Mouse (Mus musculus) liver, postnatal 0 days (tissue): ENCODE measurements around the gene Ptpn4.

ENCODE experiments used
- CTCF ChIP-seq: sonication (generic); IDR thresholded peaks from 2 replicates; pipeline ENCODE4 v1.5.1; 2016; ENCODE audit warnings: antibody characterized with exemption, low read depth
- EP300 ChIP-seq: IDR thresholded peaks from 2 replicates; pipeline ENCODE4 v1.6.1; 2016; ENCODE audit warnings: antibody characterized with exemption, low read depth, mild to moderate bottlenecking

DNA sequence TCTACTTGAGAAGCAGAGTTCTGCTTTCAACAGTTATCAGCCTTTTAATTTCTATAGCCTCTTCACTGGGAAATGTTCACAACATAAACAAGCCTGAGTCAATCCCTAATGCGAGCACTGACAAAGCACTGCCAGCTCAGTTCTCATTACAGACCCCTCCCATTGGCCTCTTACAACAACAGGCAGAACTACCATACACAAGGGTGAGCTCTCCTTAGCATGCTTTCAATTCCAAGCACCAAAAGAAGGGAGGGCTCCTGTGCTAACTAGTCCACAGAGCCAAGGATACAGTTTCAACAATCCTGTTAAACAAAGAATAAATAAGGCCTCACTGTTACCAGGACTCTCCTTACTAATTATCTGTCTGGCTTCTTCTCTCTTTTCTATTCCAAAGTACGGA, 213.0 kb downstream of the Ptpn4 start:
- no peak for TF ChIP-seq CTCF
- no peak for TF ChIP-seq EP300
